Mouse (Mus musculus) kidney, adult 9 months (tissue): ENCODE measurements around the gene Fgfr2.

Source experiments
- DNase-seq: peaks from one replicate; pipeline ENCODE4 v3.0.0; 2022

Gene Fgfr2

GRCm38 (mm10) chr7:132738844-132739243 lies 384.3 kb downstream of the Fgfr2 start:
- no peak for DNase-seq

GRCm38 (mm10) chr7:132736099-132736862 lies 386.9 kb downstream of the Fgfr2 start:
- peak; percentile 81 for DNase-seq

GRCm38 (mm10) chr7:132735145-132735544 lies 388.0 kb downstream of the Fgfr2 start:
- DNase-seq: peak; percentile 66

DNA sequence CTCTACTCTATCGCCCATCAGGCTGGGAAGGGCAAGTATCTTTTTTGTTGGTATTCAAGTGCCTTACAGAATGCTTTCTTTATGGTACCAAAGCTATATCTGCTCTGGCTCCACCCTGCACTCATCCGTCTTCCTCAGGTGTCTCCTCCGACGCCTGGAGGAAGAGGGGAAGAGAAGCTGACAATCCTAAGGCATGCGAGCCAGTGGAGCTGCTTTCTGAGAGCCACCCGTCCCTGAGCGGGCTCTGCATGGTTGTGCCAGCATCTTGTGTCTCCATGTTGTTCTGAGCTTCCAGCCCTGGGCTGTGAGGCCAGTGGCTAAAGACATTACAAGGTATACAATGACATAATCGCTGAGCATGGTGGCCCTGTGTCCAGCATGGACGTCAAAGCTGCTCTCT lies 388.9 kb downstream of the Fgfr2 start:
- no peak for DNase-seq

- DNase-seq: peak; percentile 75
These were observed 389.6 kb downstream of the Fgfr2 start for GRCm38 (mm10) chr7:132733521-132733920.

DNA sequence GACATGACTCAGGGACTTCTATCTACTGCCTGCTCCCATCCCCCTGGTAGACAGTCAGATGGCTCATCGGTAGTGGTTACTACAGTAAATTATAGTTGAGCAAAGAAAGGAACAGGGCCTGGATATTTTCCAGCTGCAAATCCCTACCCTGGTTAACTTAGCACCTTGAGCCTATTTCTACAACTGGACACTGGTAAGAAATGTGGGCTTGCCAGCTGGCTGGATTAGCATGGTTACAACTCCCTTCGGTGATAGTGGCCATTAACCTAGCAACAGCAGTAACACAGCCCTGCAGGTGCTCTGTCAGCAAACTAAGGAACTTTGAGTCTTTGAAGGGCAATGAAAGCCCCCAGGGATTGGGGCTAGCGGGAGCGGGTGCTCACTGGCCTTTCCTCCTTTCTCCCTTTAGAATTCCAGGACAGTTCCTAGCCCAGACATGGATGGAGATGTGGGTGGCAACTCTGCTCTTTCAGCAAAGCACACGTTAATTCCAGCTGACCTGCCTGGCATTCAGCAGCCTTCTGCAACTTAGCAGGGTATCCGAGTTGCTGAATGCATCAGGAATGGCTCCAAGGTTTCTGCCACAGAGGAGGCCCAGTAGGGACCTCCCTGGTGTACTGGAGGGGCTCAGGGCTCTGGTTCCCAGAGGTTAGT lies 390.9 kb downstream of the Fgfr2 start:
- DNase-seq: peak; percentile 61

- no peak for DNase-seq
These were observed 391.6 kb downstream of the Fgfr2 start for GRCm38 (mm10) chr7:132731558-132731957.

DNA sequence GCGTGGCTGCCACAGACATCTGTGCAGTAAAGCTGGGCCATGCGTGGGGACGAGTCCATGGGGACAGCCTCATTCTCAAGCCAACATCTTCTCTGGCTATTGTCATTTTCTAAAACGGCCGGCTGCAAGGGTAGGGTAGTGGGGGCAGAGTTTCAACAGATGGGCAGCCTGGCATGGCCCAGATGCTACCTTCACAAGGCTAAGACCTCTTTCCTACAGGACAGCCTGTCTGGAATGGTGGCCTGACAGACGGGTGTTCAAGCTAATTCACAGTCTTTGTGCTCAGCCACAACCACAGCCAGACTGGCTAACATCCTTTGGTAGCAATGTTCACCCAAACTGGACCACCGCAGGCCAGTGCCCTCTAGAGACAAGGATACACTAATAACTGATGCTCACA lies 392.6 kb downstream of the Fgfr2 start:
- DNase-seq: no peak

DNA sequence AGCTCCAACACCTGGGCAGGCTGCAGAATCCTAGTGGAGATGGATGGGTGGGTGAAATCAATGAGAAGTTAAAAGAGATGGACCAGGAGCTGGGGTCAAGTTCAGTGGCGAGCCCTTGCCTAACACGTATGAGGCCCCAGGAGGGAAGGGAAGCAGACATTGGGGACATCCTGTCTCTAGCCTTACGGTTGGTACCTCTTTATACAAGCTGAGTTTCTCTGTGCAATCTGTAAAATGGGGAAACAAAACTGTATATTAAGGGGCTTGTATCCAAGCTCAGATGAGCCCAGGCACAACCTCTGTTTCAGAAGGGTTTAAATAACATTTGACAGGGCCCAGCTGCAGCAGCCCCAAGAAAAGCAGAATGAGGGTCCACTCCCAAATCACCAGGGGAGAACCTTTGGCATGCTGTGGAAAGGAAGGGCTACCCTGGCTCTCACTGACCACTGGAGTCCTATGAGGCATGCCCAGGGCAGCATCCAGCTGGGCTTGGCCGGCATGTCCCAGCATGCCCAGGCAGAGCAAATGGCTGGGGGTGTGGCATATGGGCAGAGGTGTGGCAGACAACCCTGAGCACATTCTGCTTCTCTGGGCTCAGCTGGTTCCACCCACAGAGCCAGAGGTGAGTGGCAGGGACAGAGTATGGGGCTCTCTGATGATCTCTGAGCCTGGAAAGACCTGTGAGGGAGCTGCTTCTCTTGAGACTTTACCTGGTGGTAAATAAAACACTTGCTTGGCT lies 393.9 kb downstream of the Fgfr2 start:
- peak; percentile 72 for DNase-seq

DNA sequence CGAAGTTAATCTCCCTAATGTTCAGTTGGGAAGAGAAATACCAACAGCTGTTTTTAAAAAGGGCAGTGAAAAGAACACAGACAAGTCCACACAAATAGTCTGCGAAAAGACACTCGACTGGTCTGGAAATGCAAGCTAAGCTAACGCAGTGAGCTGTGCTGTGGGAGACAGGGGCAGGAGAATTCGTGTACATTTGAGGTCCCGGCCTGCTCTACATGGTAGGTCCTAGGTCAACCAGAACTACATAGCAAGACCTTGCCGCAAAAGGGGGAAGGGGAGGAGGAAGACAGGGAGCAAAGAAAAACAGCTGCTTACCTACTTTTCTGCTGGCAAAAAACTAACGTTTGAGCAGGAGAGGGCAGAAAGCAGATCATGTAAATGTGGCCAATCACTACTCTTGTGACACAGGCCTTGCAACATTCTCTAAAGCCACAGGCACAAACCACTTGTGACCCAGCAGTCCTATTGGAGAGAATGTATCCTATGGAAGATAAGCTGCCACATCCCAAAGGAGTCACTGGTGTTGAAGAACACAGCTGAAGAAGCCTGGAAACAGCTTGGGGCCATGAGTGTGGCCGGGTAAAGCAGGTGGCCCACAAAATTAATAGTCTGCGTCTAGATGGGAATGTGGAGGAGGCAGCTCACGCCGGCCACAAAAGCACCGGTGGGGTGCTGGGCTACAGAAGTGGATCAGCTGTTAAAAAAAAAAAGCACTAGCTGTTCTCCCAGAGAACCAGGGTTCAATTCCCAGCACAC lies 396.9 kb downstream of the Fgfr2 start:
- DNase-seq: no peak

DNA sequence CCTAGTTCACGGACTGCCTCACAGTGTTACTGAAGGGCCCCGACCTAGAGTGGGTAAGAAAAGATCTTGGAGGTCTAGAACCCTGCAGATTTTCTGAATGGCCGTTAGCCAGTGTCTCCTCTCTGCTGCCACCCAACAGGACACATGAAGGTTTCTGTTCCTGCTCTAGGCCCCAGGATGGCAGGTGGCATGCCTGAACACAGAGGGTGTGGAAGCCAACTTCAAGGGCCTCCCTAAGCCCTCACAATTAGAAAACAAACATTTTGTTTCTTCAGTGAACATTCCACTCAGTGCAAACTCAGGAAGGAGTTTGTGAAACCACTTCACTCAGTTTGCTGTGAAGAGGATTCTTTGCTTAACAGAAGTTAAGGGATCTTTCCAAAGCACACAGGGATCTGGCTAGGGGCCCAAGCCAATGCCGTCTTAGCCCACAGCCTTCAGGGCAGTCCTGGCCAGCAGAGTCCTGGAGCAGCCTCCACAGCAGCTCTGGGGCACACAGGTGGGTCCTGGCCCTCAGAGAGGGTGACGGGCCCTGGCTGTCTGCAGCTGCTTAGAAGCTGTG lies 398.6 kb downstream of the Fgfr2 start:
- peak; percentile 54 for DNase-seq

GRCm38 (mm10) chr7:132723906-132724305 lies 399.2 kb downstream of the Fgfr2 start:
- DNase-seq: peak; percentile 99

DNA sequence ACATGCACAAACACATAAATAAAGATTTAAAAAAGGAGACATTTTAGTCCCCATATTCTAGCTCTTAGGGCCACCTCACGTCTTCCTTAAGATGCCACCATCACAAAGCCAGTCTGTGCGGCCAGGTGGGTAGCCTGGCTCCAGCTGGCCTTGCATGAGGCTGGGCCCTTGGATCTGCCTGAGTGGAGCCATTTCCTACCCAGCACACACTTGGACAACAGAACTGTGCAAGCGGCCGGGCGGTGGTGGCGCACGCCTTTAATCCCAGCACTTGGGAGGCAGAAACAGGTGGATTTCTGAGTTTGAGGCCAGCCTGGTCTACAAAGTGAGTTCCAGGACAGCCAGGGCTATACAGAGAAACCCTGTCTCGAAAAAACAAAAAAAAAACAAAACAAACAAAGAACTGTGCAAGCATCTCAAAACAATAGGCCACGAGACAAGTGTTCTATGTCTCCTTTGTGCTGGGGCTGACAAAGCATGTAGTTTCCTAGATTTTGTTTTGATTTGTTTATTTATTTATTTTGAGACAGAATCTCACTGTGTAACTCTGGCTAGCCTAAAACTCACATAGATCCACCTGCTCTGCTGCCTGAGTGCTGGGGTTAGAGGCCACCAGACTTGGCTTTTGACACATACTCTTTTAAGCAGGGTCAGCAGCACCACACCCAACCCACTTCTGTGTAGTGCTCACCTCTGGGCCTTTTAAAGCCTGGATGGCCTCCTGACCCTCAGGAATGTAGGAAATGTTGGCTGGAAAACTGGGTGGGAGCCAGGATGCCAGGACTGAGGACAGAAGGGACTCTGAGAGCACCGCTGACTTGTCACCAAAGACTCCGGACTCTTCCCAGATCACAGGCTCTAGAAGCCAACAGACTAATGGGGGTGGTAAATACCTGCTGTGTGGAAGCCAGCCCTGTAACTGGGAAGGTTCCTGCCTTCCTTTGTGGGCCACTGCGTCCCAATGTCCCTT lies 400.5 kb downstream of the Fgfr2 start:
- DNase-seq: peak; percentile 69

GRCm38 (mm10) chr7:132720562-132720961 lies 402.6 kb downstream of the Fgfr2 start:
- DNase-seq: no peak

DNA sequence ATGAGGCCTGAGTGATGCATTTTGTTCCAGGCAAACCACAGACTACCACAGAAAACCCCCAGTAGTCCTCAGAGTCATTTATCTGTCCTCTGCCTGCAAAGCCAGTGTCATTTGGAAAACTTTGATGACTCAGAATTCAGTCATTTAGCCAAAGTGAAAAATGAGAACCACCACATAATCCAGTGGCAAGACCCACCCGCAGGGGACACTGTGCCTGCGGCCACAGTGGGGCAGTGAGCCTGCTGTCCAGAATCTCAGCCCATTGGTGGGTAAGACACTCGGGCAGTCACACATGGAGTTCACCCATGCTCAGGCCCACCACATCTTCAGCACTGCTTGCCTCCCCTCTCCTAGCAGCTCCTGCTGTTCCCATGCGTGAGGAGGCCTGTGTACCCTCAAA lies 403.6 kb downstream of the Fgfr2 start:
- no peak for DNase-seq

DNA sequence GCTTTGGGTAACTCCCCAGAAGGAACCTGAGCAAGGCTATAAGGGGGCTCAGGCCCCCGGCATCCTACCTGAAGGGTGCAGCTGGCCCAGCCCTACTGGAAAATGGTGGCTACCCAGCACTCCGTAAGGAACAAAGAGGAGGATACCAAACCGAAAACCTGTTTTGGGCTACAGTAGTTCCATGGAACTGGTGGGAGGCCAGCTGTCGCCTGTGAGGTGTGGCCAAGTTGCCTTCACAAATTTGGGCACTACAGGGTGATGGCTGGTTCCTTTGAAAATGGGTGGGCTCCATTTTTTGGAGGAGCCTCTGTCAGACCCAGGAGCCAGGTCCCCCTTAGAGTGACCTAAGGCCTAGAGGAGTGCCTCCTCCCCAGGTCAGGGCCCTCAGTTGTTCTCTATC lies 407.9 kb downstream of the Fgfr2 start:
- no peak for DNase-seq

DNA sequence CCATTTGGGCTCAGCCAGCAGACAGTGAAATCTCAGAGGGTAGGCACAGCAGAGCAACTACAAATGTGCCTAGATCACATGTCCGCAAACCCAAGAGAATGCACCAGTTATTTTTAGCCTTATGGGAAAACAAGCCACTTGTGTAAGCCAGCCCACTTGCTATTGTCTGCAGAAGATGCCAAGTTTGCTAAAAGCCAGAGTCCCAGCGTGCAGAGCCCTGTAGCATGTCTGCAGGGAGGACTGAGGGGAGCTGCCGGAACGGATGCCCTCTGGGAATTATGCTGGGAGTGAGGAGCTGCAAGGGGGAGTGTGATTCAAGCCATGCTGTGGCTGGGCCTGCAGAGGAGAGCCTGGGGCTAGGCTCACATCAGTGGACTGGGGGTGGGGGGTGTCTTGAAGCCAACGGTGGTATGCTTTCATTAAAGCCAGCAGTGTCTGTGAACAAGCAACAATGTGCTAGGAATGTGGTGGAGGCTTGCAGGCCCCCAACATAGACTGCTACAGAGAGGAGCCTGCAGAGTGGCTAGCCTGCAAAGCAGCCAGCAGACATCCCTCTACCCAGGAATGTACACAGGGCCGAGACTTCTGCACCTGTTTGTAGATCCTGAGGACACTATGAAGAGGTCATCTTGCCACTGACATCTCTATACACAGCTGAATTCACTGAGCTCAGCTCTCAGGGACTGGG lies 408.8 kb downstream of the Fgfr2 start:
- peak; percentile 72 for DNase-seq

- DNase-seq: peak; percentile 73
These were observed 409.5 kb downstream of the Fgfr2 start for GRCm38 (mm10) chr7:132713483-132714126.

GRCm38 (mm10) chr7:132712956-132713355 lies 410.2 kb downstream of the Fgfr2 start:
- no peak for DNase-seq

DNA sequence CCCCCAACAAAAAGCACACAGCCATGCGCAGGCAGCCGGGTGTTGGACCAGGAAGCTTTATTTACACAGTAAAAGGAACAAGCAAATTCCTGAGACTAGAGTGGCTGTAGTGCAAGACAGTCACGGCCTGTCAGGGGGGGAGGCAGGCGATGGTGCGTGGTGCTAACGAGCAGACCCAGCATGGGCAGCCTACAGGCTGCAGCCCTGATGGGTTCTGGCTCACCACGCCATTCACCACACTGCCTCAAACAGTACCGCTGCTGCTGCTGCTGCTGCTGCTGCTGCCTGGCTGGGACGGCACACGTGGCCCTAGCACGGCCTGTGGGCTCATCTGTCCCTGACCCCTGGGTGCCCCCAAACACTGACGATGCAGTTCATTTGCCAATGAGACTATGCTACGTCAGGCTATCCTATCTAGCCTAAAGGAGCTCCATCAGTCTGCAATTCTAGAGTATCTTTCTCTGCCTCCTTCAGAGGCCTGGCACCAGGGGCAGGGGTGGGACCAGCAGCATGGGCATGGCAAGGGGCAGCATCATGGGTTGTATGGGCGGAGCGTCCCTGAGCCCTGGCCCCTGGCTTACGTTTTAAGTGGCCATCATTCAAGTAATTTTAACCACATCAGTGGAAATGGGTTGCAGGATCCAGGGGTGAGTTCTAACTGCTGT lies 411.0 kb downstream of the Fgfr2 start:
- DNase-seq: no peak
